Mouse (Mus musculus) midbrain, embryonic 13.5 days (tissue): ENCODE results near the gene Shc1. TPM values are rescaled to one million over a fixed set of nuclear protein-coding genes. Genes with fewer than 3 reads are reported as not detected.

Source experiments
- ATAC-seq: fragments of 200-750 bp; cut with Nextera tagmentation; 2 replicates; pipeline ENCODE4 v1.8.0; 2017; ENCODE audit warnings: mild to moderate bottlenecking, moderate TSS enrichment, moderate library complexity
- H3K27ac ChIP-seq: fragments of 300-500 bp; sonication (generic); 2 replicates; pipeline ENCODE4 v1.5.1; 2015; ENCODE audit warnings: inconsistent platforms, mild to moderate bottlenecking, moderate library complexity
- H3K27me3 ChIP-seq: fragments of 300-500 bp; sonication (generic); 2 replicates; pipeline ENCODE4 v1.6.1; 2015; ENCODE audit warnings: mild to moderate bottlenecking, inconsistent platforms
- H3K36me3 ChIP-seq: fragments of 300-500 bp; sonication (generic); 2 replicates; pipeline ENCODE4 v1.6.1; 2015; ENCODE audit warnings: mild to moderate bottlenecking, inconsistent platforms
- H3K4me1 ChIP-seq: fragments of 300-500 bp; sonication (generic); replicated peaks from 2 replicates; pipeline ENCODE4 v1.6.1; 2015; ENCODE audit warnings: inconsistent platforms
- H3K4me2 ChIP-seq: fragments of 300-500 bp; sonication (generic); replicated peaks from 2 replicates; pipeline ENCODE4 v1.6.1; 2015; ENCODE audit warnings: moderate library complexity, mild to moderate bottlenecking, inconsistent platforms
- H3K4me3 ChIP-seq: fragments of 300-500 bp; sonication (generic); replicated peaks from 2 replicates; pipeline ENCODE4 v1.5.1; 2015; ENCODE audit warnings: mild to moderate bottlenecking, inconsistent platforms
- H3K9ac ChIP-seq: fragments of 300-500 bp; sonication (generic); replicated peaks from 2 replicates; pipeline ENCODE4 v1.6.1; 2015; ENCODE audit warnings: mild to moderate bottlenecking, inconsistent platforms
- H3K9me3 ChIP-seq: fragments of 300-500 bp; sonication (generic); 2 replicates; pipeline ENCODE4 v1.6.1; 2016; ENCODE audit warnings: mild to moderate bottlenecking, inconsistent platforms
- WGBS: fragments of 180-500 bp; shearing (Covaris S2); methylation state at CpG from one replicate; pipeline ENCODE4 v1.1.7; 2015; 5-methylcytosine and 5-hydroxymethylcytosine counted together
- polyA plus RNA-seq: library from polyadenylated mRNA; unstranded; fragments of >200 nt; fragmentation: Nextera tagmentation; extraction: Ambion mirVana; gene quantifications from 2 replicates; pipeline ENCODE4 v1.2.1, GENCODE M21; 2015

Shc1 gene
- 17.3 and 17.8 TPM in 2 replicates for polyA plus RNA-seq

- Histone ChIP-seq H3K9ac (peak within 1 kb of the TSS; percentile 69), H3K9me3 (no peaks in the 10 kb centered on the region), H3K27me3 (no peaks in the 10 kb centered on the region), H3K27ac (peak within 1 kb of the TSS; percentile 76), H3K4me1 (peaks cover 57% of the 10 kb centered on the region), H3K4me2 (peak within 1 kb of the TSS; percentile 88), H3K36me3 (peaks cover 23% of the 10 kb centered on the region), H3K4me3 (peak within 1 kb of the TSS; percentile 57)
- peak; percentile 97 for ATAC-seq
- under 1% methylated on average over 39 of the region's 39 CpGs for WGBS
Observed at GRCm38 (mm10) chr3:89418170-89418860, at the start of gene Shc1, which contains the start of gene Cks1b. TSS of gene Shc1 (plus strand) at chr3:89418443. TSS of gene Cks1b (minus strand) at chr3:89418383.

DNA sequence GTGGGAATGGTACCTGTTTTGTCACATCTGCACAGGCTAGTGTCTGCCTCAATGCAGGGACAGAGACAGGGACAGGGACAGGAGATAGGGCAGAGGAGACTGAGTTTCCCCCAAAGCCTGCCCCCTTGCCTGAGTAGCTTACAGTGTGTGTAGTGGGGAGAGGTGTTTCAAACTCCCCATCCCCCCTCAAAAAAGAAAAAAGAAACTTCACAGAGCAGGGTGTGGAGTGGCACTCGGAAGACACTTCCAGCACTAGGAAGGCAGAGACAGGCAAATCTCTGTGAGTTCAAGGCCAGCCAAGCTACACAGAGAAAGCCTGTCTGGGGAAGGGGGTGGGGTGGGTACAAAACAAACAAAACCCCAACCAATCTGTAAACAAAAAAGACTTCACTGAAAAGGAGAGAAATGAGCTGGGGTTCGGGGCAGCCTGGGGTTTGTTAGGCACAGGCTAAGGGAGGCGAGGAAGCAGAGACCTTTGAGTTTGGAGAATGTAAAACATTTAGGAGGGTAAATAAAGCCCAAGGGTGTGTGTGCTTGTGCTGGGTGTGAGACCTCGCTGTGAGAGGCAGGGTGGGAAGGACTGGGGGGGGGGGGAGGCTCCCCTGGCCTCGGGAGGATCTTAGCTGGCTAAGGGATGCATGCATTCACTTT, 44.5 kb upstream of the Shc1 start:
- Histone ChIP-seq H3K4me1 (peaks cover 9% of the 10 kb centered on the region), H3K36me3 (no peaks in the 10 kb centered on the region), H3K27me3 (no peaks in the 10 kb centered on the region), H3K9ac (no peak overlapping the region), H3K27ac (no peak overlapping the region), H3K4me2 (no peak overlapping the region), H3K9me3 (no peaks in the 10 kb centered on the region), H3K4me3 (no peak overlapping the region)
- WGBS: 44% methylated on average over 5 of the region's 5 CpGs
- no peak for ATAC-seq

DNA sequence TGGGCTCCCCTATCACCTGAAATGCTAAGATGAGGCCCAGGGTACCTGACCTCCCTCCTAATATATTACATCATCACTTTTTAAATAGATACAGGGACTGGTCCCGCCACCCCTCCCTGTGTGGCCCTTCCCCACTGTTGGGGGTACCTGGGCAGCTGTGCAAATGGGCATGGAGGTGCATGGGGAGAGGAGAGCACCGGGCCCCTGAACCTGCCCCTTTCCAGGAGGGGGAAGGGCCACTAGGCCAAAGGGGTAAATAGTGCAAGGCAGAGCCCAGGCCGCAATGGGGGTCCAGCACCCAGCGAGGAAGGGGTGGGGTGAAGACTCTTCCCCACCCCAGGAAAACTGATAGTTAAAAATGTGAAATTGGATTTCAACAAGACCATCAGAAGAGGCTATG, 40.4 kb upstream of the Shc1 start:
- ATAC-seq: peak; percentile 44
- Histone ChIP-seq H3K9ac (peak overlapping the region; percentile 78; the same call in 1 of the 2 replicates), H3K27ac (no peak overlapping the region), H3K27me3 (no peaks in the 10 kb centered on the region), H3K36me3 (no peaks in the 10 kb centered on the region), H3K9me3 (no peaks in the 10 kb centered on the region), H3K4me3 (no peak overlapping the region; the same call in 1 of the 2 replicates), H3K4me1 (peaks cover 19% of the 10 kb centered on the region), H3K4me2 (peak overlapping the region; percentile 84)
- 75% methylated on average over 4 of the region's 4 CpGs for WGBS

DNA sequence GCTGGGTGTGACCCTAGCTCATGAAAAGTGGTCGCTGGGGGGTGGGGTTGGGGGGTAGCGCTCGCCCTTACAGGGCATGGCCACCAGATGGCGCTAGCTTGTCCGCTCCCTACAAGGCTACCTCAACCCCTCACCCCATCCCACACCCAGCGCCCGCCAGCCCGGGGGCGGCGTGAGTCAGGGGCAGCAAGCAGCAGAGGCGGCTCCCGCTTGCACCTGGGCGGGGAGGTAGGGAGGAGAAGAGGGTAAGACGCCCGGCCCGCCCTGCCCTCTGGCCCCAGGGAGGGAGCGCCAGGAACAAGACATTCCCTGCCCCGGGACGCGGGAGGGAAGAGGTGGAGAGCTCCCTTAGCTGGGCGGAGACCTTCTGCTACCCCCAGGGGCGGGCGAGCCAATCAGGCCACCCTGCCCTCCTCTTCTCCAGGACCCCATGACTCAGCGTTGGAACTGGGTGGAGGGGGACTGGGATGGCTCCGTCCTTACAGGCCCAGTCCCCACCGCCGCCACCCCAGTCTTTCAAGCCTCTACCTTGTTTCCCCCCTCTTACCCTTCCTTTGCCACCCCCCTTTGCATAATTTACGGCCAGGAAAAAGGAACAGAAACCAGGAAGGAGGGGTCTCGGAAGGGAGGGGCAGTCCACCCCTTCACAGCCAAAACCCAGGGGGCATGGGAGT, 39.7 kb upstream of the Shc1 start:
- peak; percentile 92 for ATAC-seq
- Histone ChIP-seq H3K9ac (peak overlapping the region; percentile 78), H3K27ac (0 out of 2 replicates have a peak overlapping the region, but pooled peaks have one; percentile 39), H3K4me3 (peak overlapping the region; percentile 57), H3K4me2 (peak overlapping the region; percentile 84), H3K27me3 (no peaks in the 10 kb centered on the region), H3K4me1 (peaks cover 19% of the 10 kb centered on the region), H3K9me3 (no peaks in the 10 kb centered on the region), H3K36me3 (no peaks in the 10 kb centered on the region)
- WGBS: 1% methylated on average over 28 of the region's 29 CpGs

DNA sequence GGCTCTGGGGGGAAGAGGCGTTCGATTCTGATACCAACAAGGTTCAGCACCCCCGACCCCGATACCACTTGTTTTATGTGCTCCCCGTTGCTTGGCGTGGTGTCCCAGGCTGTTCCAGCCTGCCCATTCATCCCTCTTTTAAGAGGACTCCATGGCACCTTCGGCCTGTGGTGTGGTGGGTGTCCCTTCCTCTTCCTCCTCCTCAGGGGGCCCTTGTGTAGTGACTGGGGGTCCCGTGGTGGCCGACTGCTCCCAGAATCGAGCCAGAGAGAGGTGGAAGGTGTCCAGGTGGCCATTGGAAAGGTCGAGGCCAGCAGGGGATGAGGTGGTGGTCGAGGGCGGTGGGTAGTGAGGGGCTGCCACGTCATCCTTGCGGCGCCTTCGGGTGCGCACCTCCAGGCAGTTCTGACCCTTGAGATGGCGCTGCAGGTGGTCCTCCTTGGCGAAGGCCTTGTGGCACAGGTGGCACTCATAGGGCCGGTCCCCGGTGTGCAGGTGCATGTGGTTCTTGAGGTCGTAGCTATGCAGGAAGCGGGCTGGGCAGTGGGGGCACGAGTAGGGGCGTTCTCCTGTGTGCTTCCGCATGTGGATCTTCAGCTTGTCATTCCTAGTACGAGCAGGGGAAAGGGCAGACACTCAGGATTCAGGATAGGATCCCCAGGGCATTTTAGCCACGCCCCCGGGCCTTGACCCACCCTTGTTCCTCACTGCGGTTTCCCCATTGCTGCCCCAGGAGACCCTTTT, 38.7 kb upstream of the Shc1 start:
- WGBS: 86% methylated on average over 31 of the region's 31 CpGs
- H3K4me1 ChIP-seq: peaks cover 24% of the 10 kb centered on the region
- no peak for ATAC-seq
- H3K4me3 ChIP-seq: no peak overlapping the region
- peak overlapping the region; percentile 84 for H3K4me2 ChIP-seq
- H3K9me3 ChIP-seq: no peaks in the 10 kb centered on the region
- no peaks in the 10 kb centered on the region for H3K36me3 ChIP-seq
- H3K27ac ChIP-seq: no peak overlapping the region
- H3K9ac ChIP-seq: 0 out of 2 replicates have a peak overlapping the region, but pooled peaks have one; percentile 78
- no peaks in the 10 kb centered on the region for H3K27me3 ChIP-seq

GRCm38 (mm10) chr3:89380291-89380690, 38.0 kb upstream of the Shc1 start:
- Histone ChIP-seq H3K36me3 (no peaks in the 10 kb centered on the region), H3K27ac (no peak overlapping the region), H3K4me2 (no peak overlapping the region), H3K4me3 (no peak overlapping the region), H3K9ac (no peak overlapping the region), H3K4me1 (peaks cover 31% of the 10 kb centered on the region), H3K27me3 (no peaks in the 10 kb centered on the region), H3K9me3 (no peaks in the 10 kb centered on the region)
- 91% methylated on average over 14 of the region's 14 CpGs for WGBS
- no peak for ATAC-seq

GRCm38 (mm10) chr3:89380711-89381110, 37.5 kb upstream of the Shc1 start:
- H3K4me3 ChIP-seq: no peak overlapping the region
- no peak for ATAC-seq
- no peak overlapping the region for H3K4me2 ChIP-seq
- 94% methylated on average over 18 of the region's 18 CpGs for WGBS
- peaks cover 35% of the 10 kb centered on the region for H3K4me1 ChIP-seq
- H3K9ac ChIP-seq: no peak overlapping the region
- 0 out of 2 replicates have a peak, but pooled peaks cover 3% of the 10 kb centered on the region for H3K27me3 ChIP-seq
- no peaks in the 10 kb centered on the region for H3K9me3 ChIP-seq
- H3K36me3 ChIP-seq: no peaks in the 10 kb centered on the region
- H3K27ac ChIP-seq: no peak overlapping the region

DNA sequence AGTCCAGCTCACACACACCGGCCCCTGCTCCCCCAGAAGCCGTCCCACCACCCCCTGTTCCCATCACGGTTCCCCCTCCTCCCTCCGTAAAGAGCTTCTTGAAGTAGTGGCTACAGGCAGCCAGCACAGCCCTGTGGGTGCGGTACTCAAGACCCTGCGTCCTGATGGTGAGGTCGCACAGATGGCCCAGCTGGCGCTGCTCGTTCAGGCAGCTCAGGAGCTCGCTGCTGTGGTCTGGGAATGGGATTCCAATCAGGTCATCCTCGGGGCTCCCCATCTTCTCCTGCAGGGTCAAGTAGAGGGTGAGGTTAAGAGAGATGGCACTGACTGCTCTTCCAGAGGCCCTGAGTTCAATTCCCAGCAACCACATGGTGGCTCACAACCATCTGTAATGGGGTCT, 37.0 kb upstream of the Shc1 start:
- H3K9ac ChIP-seq: no peak overlapping the region
- H3K27ac ChIP-seq: no peak overlapping the region
- no peak overlapping the region for H3K4me2 ChIP-seq
- no peaks in the 10 kb centered on the region for H3K9me3 ChIP-seq
- 0 out of 2 replicates have a peak, but pooled peaks cover 3% of the 10 kb centered on the region for H3K27me3 ChIP-seq
- ATAC-seq: no peak
- 81% methylated on average over 11 of the region's 11 CpGs for WGBS
- H3K4me3 ChIP-seq: no peak overlapping the region
- peaks cover 35% of the 10 kb centered on the region for H3K4me1 ChIP-seq
- H3K36me3 ChIP-seq: no peaks in the 10 kb centered on the region

DNA sequence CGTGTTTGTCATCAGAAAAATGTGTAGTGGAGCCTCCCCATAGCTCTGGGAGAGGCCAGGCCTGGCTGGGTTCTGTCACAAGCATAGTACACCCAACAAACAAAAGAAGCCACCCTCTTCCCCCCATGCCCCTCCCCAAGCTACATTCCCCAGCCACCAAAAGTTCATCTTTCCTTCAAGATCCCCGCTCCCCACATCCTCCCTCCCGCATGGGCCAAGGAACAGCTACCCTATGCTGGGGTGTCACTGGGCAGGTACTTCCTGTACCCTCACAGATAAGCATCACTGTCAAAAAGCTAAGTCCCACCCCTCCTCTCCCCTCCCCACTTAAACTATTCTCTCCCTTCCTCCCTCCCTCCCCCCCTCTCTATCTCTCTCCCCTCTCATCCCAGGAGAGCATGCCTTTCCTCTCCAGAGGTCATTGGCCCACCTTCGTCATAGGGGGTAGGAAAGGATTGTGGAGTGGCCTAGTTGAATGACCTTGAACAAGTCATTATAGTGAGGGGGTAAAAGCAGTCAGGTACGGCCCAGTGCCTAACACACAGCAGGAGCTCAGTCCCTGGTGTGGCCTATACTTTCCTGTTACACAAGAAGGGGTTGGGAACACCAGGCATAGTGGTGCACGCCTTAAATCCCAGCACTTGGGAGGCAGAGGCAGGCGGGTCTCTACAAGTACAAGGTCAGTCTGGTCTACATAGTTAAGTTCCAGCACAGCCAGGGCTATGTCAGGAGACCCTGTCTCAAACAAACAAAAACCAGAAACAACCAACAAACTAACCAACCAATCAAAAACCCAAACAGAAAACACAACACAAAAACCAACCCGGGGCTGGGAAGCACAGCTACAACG, 36.0 kb upstream of the Shc1 start:
- no peaks in the 10 kb centered on the region for H3K36me3 ChIP-seq
- H3K4me2 ChIP-seq: no peak overlapping the region
- no peak overlapping the region for H3K9ac ChIP-seq
- H3K4me3 ChIP-seq: no peak overlapping the region
- no peak overlapping the region for H3K27ac ChIP-seq
- no peak for ATAC-seq
- H3K27me3 ChIP-seq: 0 out of 2 replicates have a peak, but pooled peaks cover 3% of the 10 kb centered on the region
- H3K4me1 ChIP-seq: peaks cover 35% of the 10 kb centered on the region
- no peaks in the 10 kb centered on the region for H3K9me3 ChIP-seq
- WGBS: 88% methylated on average over 9 of the region's 9 CpGs

- Histone ChIP-seq H3K4me1 (peaks cover 32% of the 10 kb centered on the region), H3K27ac (no peak overlapping the region), H3K4me2 (no peak overlapping the region), H3K36me3 (no peaks in the 10 kb centered on the region), H3K4me3 (no peak overlapping the region), H3K27me3 (0 out of 2 replicates have a peak, but pooled peaks cover 3% of the 10 kb centered on the region), H3K9ac (no peak overlapping the region), H3K9me3 (no peaks in the 10 kb centered on the region)
- WGBS: 85% methylated on average over 5 of the region's 5 CpGs
- no peak for ATAC-seq
Observed at GRCm38 (mm10) chr3:89382950-89383349, 35.3 kb upstream of the Shc1 start.
